Mouse (Mus musculus) forebrain, embryonic 15.5 days (tissue): ENCODE measurements around the gene Itpr1. TPM values are rescaled to one million over a fixed set of nuclear protein-coding genes. Genes with fewer than 3 reads are reported as not detected.
A peak's percentile ranks its signal among the peaks of the same experiment; 100 is the strongest.

Source experiments
- ATAC-seq: fragments of 200-750 bp; cut with Nextera tagmentation; replicated peaks from 2 replicates; pipeline ENCODE4 v1.8.0; 2017; ENCODE audit warnings: mild to moderate bottlenecking, moderate TSS enrichment, moderate library complexity
- H3K27ac ChIP-seq: fragments of 300-500 bp; sonication (generic); replicated peaks from 2 replicates; pipeline ENCODE4 v1.5.1; 2015; ENCODE audit warnings: mild to moderate bottlenecking, inconsistent platforms
- H3K27me3 ChIP-seq: fragments of 300-500 bp; sonication (generic); 2 replicates; pipeline ENCODE4 v1.6.1; 2015; ENCODE audit warnings: inconsistent platforms
- H3K36me3 ChIP-seq: fragments of 300-500 bp; sonication (generic); 2 replicates; pipeline ENCODE4 v1.6.1; 2015; ENCODE audit warnings: mild to moderate bottlenecking, inconsistent platforms
- H3K4me1 ChIP-seq: fragments of 300-500 bp; sonication (generic); 2 replicates; pipeline ENCODE4 v1.6.1; 2015; ENCODE audit warnings: inconsistent platforms
- H3K4me2 ChIP-seq: fragments of 300-500 bp; sonication (generic); replicated peaks from 2 replicates; pipeline ENCODE4 v1.6.1; 2015; ENCODE audit warnings: mild to moderate bottlenecking, inconsistent platforms
- H3K4me3 ChIP-seq: fragments of 300-500 bp; sonication (generic); 2 replicates; pipeline ENCODE4 v1.5.1; 2015; ENCODE audit warnings: mild to moderate bottlenecking, inconsistent platforms
- H3K9ac ChIP-seq: fragments of 300-500 bp; sonication (generic); replicated peaks from 2 replicates; pipeline ENCODE4 v1.6.1; 2015; ENCODE audit warnings: mild to moderate bottlenecking, inconsistent platforms
- H3K9me3 ChIP-seq: fragments of 300-500 bp; sonication (generic); 2 replicates; pipeline ENCODE4 v1.6.1; 2016; ENCODE audit warnings: inconsistent platforms
- WGBS: fragments of 180-500 bp; shearing (Covaris S2); methylation state at CpG from one replicate; pipeline ENCODE4 v1.1.7; 2015; ENCODE audit warnings: mixed read lengths; 5-methylcytosine and 5-hydroxymethylcytosine counted together
- polyA plus RNA-seq: library from polyadenylated mRNA; unstranded; fragments of >200 nt; fragmentation: Nextera tagmentation; extraction: Ambion mirVana; gene quantifications from 2 replicates; pipeline ENCODE4 v1.2.1, GENCODE M21; 2015

Itpr1 gene
- 11.0 and 12.6 TPM in 2 replicates for polyA plus RNA-seq

DNA sequence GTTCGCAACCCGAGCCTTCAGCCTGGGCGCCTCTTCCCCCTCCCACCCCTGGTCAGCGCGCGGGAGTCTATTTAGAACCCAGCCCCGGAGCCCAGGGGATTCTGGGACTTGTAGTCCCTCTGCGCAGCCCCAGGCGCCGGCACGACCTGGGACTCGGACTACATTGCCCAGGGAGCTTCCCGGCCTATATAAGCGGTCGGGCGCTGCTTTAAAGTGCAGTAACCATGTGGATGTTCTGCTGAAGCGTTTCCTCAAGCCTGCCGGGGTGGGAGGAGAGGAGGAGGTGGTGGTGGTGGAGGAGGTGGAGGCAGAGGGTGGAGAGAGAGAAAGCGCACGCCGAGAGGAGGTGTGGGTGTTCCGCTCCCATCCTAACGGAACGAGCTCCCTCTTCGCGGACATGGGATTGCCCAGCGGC is at the start of gene Itpr1:
Gene Itpr1, plus strand, starts transcription at position 216 of the 415 bp plus-strand sequence.
- Histone ChIP-seq H3K9me3 (no peaks in the 10 kb centered on the region), H3K4me2 (peak within 1 kb of the TSS; percentile 96), H3K27me3 (no peaks in the 10 kb centered on the region), H3K36me3 (no peaks in the 10 kb centered on the region), H3K4me3 (peak within 1 kb of the TSS; percentile 86), H3K27ac (peak within 1 kb of the TSS; percentile 50; the same call in 1 of the 2 replicates), H3K4me1 (peaks cover 34% of the 10 kb centered on the region), H3K9ac (peak within 1 kb of the TSS; percentile 74)
- WGBS: 0% methylated on average over 27 of the region's 27 CpGs
- ATAC-seq: peak; percentile 100

DNA sequence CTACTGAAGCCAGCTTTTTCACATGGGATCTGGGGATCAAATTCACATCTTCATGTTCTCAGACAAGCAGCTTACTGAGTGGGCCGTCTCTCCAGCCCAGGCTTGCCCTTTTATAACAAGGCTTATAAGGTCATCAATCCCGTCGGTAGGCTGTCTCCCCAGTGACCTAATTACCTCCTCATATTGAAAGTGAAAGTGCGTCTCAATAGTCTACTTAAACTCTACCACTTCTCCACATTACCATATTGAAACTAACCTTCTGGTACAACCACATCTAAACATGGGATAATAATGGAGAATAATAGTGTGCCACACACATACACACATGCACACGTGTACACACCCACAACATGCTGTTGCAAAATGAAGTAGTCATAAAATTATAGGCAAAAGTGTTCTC is 48.0 kb upstream of the Itpr1 start:
- no peaks in the 10 kb centered on the region for H3K27me3 ChIP-seq
- H3K27ac ChIP-seq: no peak overlapping the region
- WGBS: 74% methylated on average over 5 of the region's 5 CpGs
- no peak overlapping the region for H3K4me3 ChIP-seq
- ATAC-seq: no peak
- no peaks in the 10 kb centered on the region for H3K9me3 ChIP-seq
- H3K4me2 ChIP-seq: no peak overlapping the region
- H3K9ac ChIP-seq: no peak overlapping the region
- no peaks in the 10 kb centered on the region for H3K36me3 ChIP-seq
- H3K4me1 ChIP-seq: no peaks in the 10 kb centered on the region

GRCm38 (mm10) chr6:108165598-108165997 is 47.3 kb upstream of the Itpr1 start:
- no peak overlapping the region for H3K4me3 ChIP-seq
- H3K4me2 ChIP-seq: no peak overlapping the region
- 86% methylated on average over 2 of the region's 2 CpGs for WGBS
- ATAC-seq: no peak
- no peak overlapping the region for H3K27ac ChIP-seq
- no peaks in the 10 kb centered on the region for H3K27me3 ChIP-seq
- H3K36me3 ChIP-seq: no peaks in the 10 kb centered on the region
- no peaks in the 10 kb centered on the region for H3K4me1 ChIP-seq
- H3K9ac ChIP-seq: no peak overlapping the region
- no peaks in the 10 kb centered on the region for H3K9me3 ChIP-seq

DNA sequence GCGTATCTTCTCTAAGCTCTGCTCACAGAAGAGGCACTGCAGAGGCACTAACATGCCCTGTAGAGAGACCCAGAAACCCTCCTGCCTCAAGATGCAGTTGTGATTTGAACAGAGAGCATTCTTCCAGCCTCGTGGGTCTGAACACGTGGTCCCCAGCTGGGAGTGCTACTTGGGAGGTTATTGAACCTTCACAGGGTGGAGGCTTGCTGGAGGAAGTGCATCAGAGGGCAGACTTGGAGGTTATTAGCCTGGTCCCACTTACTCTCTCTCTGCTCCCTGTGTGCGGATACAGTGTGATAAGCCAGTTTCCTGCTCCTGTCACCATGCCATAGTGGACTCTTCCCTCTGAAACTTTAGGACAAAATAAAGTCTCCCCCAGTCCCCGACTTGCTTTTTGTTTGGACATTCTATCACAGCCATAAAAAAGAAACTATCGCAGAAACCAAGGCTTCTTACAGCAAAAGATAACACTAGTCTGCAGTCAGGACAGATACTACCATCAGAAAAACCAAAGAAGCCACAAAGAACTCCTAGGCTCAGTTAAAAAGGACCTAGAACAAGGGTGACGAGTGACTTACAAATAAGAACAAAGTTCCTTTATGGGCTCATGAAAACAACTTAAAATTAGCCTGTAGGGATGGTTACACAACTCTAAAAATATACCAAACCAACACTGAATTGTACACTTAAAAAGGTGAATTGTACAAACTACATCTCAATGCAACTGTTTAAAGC is 44.8 kb upstream of the Itpr1 start:
- Histone ChIP-seq H3K4me3 (no peak overlapping the region), H3K27me3 (no peaks in the 10 kb centered on the region), H3K9me3 (no peaks in the 10 kb centered on the region), H3K36me3 (peaks cover 12% of the 10 kb centered on the region), H3K9ac (no peak overlapping the region), H3K4me1 (no peaks in the 10 kb centered on the region), H3K4me2 (no peak overlapping the region), H3K27ac (no peak overlapping the region)
- 81% methylated on average over 7 of the region's 7 CpGs for WGBS
- no peak for ATAC-seq

DNA sequence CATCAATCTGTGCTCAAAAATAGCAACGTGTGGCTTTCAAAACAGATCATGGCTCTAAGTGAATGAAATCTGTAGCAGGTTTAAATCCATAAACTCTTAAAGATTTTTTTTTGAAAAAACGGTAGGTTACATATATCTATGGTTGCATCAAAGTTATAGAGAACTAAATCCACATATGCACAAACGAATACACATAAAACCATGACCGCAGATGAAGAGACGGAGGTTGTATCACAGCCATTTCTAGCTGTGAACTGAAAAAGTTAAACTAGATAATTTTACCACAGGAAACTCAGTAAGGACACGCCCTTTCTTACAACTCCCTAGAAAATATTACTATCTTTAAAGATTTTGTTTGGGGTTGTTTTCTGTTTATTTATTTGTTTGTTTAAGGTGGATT is 44.2 kb upstream of the Itpr1 start:
- no peaks in the 10 kb centered on the region for H3K9me3 ChIP-seq
- ATAC-seq: no peak
- H3K4me1 ChIP-seq: no peaks in the 10 kb centered on the region
- H3K36me3 ChIP-seq: peaks cover 15% of the 10 kb centered on the region
- no peak overlapping the region for H3K9ac ChIP-seq
- WGBS: 93% methylated on average over 6 of the region's 6 CpGs
- H3K4me3 ChIP-seq: no peak overlapping the region
- no peak overlapping the region for H3K27ac ChIP-seq
- no peaks in the 10 kb centered on the region for H3K27me3 ChIP-seq
- no peak overlapping the region for H3K4me2 ChIP-seq

DNA sequence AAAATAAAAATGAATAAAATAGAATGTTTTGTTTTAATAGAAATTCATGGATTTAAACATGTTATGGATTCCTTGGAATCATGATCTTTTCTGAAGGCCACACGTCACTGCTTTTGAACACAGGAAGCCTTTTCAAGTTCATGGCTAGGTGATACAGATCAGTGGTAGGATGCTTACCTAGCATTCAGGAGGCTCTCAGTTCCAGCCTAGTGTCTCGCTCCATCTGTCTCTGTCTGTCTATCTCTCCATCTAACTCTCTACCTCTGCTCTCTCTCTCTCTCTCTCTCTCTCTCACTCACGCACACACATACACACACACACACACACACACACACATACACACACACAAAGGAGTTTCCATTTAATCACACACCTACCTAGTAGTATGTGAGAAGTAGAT is 43.4 kb upstream of the Itpr1 start:
- 97% methylated on average over 3 of the region's 3 CpGs for WGBS
- no peak overlapping the region for H3K4me2 ChIP-seq
- H3K27me3 ChIP-seq: no peaks in the 10 kb centered on the region
- no peak overlapping the region for H3K9ac ChIP-seq
- ATAC-seq: no peak
- no peak overlapping the region for H3K27ac ChIP-seq
- H3K36me3 ChIP-seq: peaks cover 18% of the 10 kb centered on the region
- no peaks in the 10 kb centered on the region for H3K9me3 ChIP-seq
- H3K4me1 ChIP-seq: no peaks in the 10 kb centered on the region
- H3K4me3 ChIP-seq: no peak overlapping the region

DNA sequence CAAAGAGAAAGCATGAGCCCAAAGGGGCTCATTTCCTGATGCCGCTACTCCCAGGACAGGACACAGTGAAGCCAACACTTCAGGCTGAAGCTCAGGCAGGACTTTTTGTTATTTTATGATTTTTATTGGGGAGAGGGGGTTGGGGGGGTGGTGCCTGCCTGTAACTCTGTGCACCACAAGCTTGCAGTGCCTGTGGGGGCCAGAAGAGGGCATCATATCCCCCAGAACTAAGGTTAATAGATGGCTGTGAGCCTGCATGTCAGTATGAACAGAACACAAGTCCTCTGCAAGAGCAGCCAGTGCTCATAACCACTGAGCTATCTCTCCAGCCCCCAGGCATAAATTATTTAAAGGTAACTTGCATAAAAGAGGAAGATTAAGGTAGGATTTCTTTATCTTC is 40.7 kb upstream of the Itpr1 start:
- Histone ChIP-seq H3K27ac (no peak overlapping the region), H3K4me2 (no peak overlapping the region), H3K27me3 (no peaks in the 10 kb centered on the region), H3K9ac (no peak overlapping the region), H3K36me3 (peaks cover 21% of the 10 kb centered on the region), H3K4me1 (no peaks in the 10 kb centered on the region), H3K9me3 (no peaks in the 10 kb centered on the region), H3K4me3 (no peak overlapping the region)
- WGBS: 97% methylated on average over 1 of the region's 1 CpGs
- ATAC-seq: no peak

DNA sequence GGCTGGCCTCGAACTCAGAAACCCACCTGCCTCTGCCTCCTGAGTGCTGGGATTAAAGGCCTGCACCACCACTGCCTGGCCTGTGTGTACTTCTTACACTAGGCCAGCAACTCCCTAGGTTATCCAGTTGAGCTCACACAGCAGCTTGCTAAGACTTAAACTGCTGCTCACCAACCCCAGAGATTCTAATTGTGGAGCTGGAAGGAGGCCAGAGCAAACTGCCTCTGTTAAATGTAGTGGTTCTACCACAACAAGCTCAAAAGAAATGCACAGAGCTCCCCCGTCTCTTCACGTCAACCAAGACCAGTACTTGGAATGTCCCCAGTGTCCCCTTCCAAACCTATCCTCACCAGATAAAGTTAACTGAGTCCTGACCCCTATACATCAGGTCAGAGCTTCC is 38.7 kb upstream of the Itpr1 start:
- Histone ChIP-seq H3K4me1 (no peaks in the 10 kb centered on the region), H3K9me3 (no peaks in the 10 kb centered on the region), H3K4me2 (no peak overlapping the region), H3K27ac (no peak overlapping the region), H3K9ac (no peak overlapping the region), H3K4me3 (no peak overlapping the region), H3K27me3 (no peaks in the 10 kb centered on the region), H3K36me3 (peaks cover 21% of the 10 kb centered on the region)
- ATAC-seq: no peak
- 91% methylated on average over 3 of the region's 3 CpGs for WGBS

GRCm38 (mm10) chr6:108179087-108179486 is 33.8 kb upstream of the Itpr1 start:
- no peak overlapping the region for H3K9ac ChIP-seq
- ATAC-seq: no peak
- WGBS: 93% methylated on average over 2 of the region's 2 CpGs

GRCm38 (mm10) chr6:108184847-108185684 is 27.8 kb upstream of the Itpr1 start, which contains the start of gene Sumf1:
Gene Sumf1 (minus strand): TSS chr6:108185582.
- peak; percentile 95 for ATAC-seq
- Histone ChIP-seq H3K9ac (peak within 1 kb of the TSS; percentile 73), H3K36me3 (no peaks in the 10 kb centered on the region), H3K4me1 (peaks cover 12% of the 10 kb centered on the region), H3K4me2 (peak within 1 kb of the TSS; percentile 95), H3K4me3 (peak within 1 kb of the TSS; percentile 94), H3K27me3 (0 out of 2 replicates have a peak, but pooled peaks cover 2% of the 10 kb centered on the region), H3K9me3 (no peaks in the 10 kb centered on the region), H3K27ac (no peak within 1 kb of the TSS; the same call in 1 of the 2 replicates)
- 4% methylated on average over 49 of the region's 49 CpGs for WGBS

More at GRCm38 (mm10) chr6:108179087-108179486, 33.8 kb upstream of the Itpr1 start:
- Histone ChIP-seq H3K4me3 (no peak overlapping the region), H3K9me3 (no peaks in the 10 kb centered on the region), H3K27ac (no peak overlapping the region), H3K36me3 (0 out of 2 replicates have a peak, but pooled peaks cover 6% of the 10 kb centered on the region), H3K4me1 (peaks cover 2% of the 10 kb centered on the region; the same call in 1 of the 2 replicates), H3K4me2 (no peak overlapping the region), H3K27me3 (no peaks in the 10 kb centered on the region)

- Histone ChIP-seq H3K9me3 (no peaks in the 10 kb centered on the region), H3K4me3 (peak overlapping the region; percentile 94), H3K4me2 (peak overlapping the region; percentile 95), H3K4me1 (peaks cover 12% of the 10 kb centered on the region), H3K36me3 (no peaks in the 10 kb centered on the region), H3K27me3 (0 out of 2 replicates have a peak, but pooled peaks cover 2% of the 10 kb centered on the region), H3K9ac (peak overlapping the region; percentile 73), H3K27ac (no peak overlapping the region; the same call in 1 of the 2 replicates)
- peak; percentile 20; the same call in 1 of the 2 replicates for ATAC-seq
- 18% methylated on average over 4 of the region's 4 CpGs for WGBS
Measured at GRCm38 (mm10) chr6:108185685-108186009, 27.2 kb upstream of the Itpr1 start.

GRCm38 (mm10) chr6:108190690-108191089 is 22.2 kb upstream of the Itpr1 start:
- H3K27me3 ChIP-seq: 0 out of 2 replicates have a peak, but pooled peaks cover 2% of the 10 kb centered on the region
- 93% methylated on average over 1 of the region's 1 CpGs for WGBS
- ATAC-seq: no peak

More at GRCm38 (mm10) chr6:108190690-108191089, 22.2 kb upstream of the Itpr1 start:
- H3K4me2 ChIP-seq: no peak overlapping the region
- H3K9ac ChIP-seq: no peak overlapping the region
- no peaks in the 10 kb centered on the region for H3K4me1 ChIP-seq
- no peaks in the 10 kb centered on the region for H3K9me3 ChIP-seq
- H3K27ac ChIP-seq: no peak overlapping the region
- H3K36me3 ChIP-seq: no peaks in the 10 kb centered on the region
- H3K4me3 ChIP-seq: no peak overlapping the region
